Mouse (Mus musculus) thymus, adult 2 months (tissue): Measurements from ENCODE around the gene Mybph.

Experiments used
- CTCF ChIP-seq: fragments of 200-500 bp; IDR thresholded peaks from 2 replicates; pipeline ENCODE4 v1.5.1; 2012; ENCODE audit warnings: mild to moderate bottlenecking, control low read depth, low read length, moderate library complexity, borderline replicate concordance; ENCODE audit not compliant: control insufficient read depth, poor library complexity, insufficient read depth; ENCODE audit errors: extremely low read depth
- POLR2A ChIP-seq: fragments of 200-500 bp; IDR thresholded peaks from 2 replicates; pipeline ENCODE4 v1.6.1; 2012; ENCODE audit warnings: mild to moderate bottlenecking, low read length, control low read depth, moderate library complexity; ENCODE audit not compliant: control insufficient read depth, poor library complexity, insufficient read depth; ENCODE audit errors: extremely low read depth

DNA sequence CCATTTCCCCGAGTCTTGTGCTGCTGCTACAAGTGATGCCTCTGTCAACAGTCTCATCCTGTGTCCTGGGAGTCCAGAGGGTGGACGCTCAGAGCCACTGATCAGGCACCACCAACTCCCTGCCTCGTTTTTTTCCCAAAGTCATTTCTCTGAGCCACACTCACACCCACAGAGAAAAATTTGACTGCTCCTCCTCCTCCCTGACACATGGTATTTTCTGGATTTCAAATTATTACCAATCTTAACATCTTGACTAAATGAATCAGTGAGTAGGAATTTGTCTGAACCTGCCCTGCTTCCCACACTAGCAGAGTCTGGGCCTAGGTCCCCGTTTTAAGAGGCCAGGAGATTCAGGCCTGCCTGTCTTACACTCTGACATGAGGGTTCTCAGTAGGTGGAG lies 1.2 kb upstream of the Mybph start:
- TF ChIP-seq CTCF = no peak
- no peak for TF ChIP-seq POLR2A
